Comparison of ENCODE assay signal across 18 mouse cellular contexts in genomic region chr9:102762836-102763235, GRCm38 (mm10). TPM values are rescaled to one million over a fixed set of nuclear protein-coding genes. Genes with fewer than 3 reads are reported as not detected.
A peak's percentile ranks its signal among the peaks of the same experiment; 100 is the strongest.
DNase-seq lines count a peak whose midpoint lies in the region; ATAC-seq and TF ChIP-seq lines count a peak whose summit lies in the region.
"Had no signal": no experiment of that assay in that cellular context is flagged by ENCODE, and none has a peak within 500 bp of the region (broad histone marks: within the 10 kb centered on the region; RNA-seq: fewer than 3 reads in every experiment).

No protein-coding gene starts in this region.

- H3K4me1 ChIP-seq in heart, embryonic 10.5 days = peaks cover 30% of the 10 kb centered on the region
- peaks cover 25% of the 10 kb centered on the region for H3K4me1 ChIP-seq in lung, embryonic 14.5 days (ENCODE audit: insufficient read depth)
- H3K4me1 ChIP-seq in intestine, embryonic 15.5 days (replicated peaks) = peaks cover 26% of the 10 kb centered on the region
- H3K4me1 ChIP-seq in stomach, postnatal 0 days (replicated peaks; ENCODE audit: control insufficient read depth, insufficient read depth) = peaks cover 7% of the 10 kb centered on the region
- H3K4me1 ChIP-seq in midbrain, embryonic 11.5 days (ENCODE audit: control insufficient read depth, insufficient read depth, low read length) = no peaks in the 10 kb centered on the region

- H3K4me3 ChIP-seq in heart, embryonic 10.5 days = no peak overlapping the region
- no peak overlapping the region for H3K4me3 ChIP-seq in lung, embryonic 14.5 days (ENCODE audit: low read depth, low read length)
- no peak overlapping the region for H3K4me3 ChIP-seq in intestine, embryonic 15.5 days (replicated peaks)
- no peak overlapping the region for H3K4me3 ChIP-seq in stomach, postnatal 0 days (ENCODE audit: low read depth, low read length)
- no peak overlapping the region for H3K4me3 ChIP-seq in midbrain, embryonic 11.5 days (ENCODE audit: low read depth, low read length)
- H3K4me3 ChIP-seq: erythroblast, embryonic 14.5 days; hindbrain, embryonic 12.5 days; midbrain, embryonic 10.5 days had no signal

- H3K4me2 ChIP-seq in lung, embryonic 14.5 days = no peak overlapping the region
- no peak overlapping the region for H3K4me2 ChIP-seq in intestine, embryonic 15.5 days (replicated peaks)
- no peak overlapping the region for H3K4me2 ChIP-seq in stomach, postnatal 0 days (replicated peaks; ENCODE audit: low read depth)
- no peak overlapping the region for H3K4me2 ChIP-seq in midbrain, embryonic 11.5 days
- H3K4me2 ChIP-seq: hindbrain, embryonic 12.5 days had no signal

- peak overlapping the region; percentile 64 for H3K27ac ChIP-seq in heart, embryonic 10.5 days
- peak overlapping the region; percentile 37; the same call in 1 of the 2 replicates for H3K27ac ChIP-seq in lung, embryonic 14.5 days (ENCODE audit: low read depth)
- peak overlapping the region; percentile 38 for H3K27ac ChIP-seq in intestine, embryonic 15.5 days
- peak overlapping the region; percentile 67 for H3K27ac ChIP-seq in stomach, postnatal 0 days (replicated peaks)
- H3K27ac ChIP-seq in midbrain, embryonic 11.5 days (ENCODE audit: low read depth, low read length) = no peak overlapping the region
- H3K27ac ChIP-seq: hindbrain, embryonic 12.5 days; midbrain, embryonic 10.5 days had no signal

- 64% methylated on average over 3 of the region's 3 CpGs for WGBS in heart, embryonic 10.5 days
- 34% methylated on average over 3 of the region's 3 CpGs for WGBS in lung, embryonic 14.5 days
- 22% methylated on average over 3 of the region's 3 CpGs for WGBS in intestine, embryonic 15.5 days
- 26% methylated on average over 3 of the region's 3 CpGs for WGBS in stomach, postnatal 0 days
- 73% methylated on average over 3 of the region's 3 CpGs for WGBS in midbrain, embryonic 11.5 days

- no peak overlapping the region for H3K9ac ChIP-seq in lung, embryonic 14.5 days
- H3K9ac ChIP-seq in intestine, embryonic 15.5 days = no peak overlapping the region
- no peak overlapping the region for H3K9ac ChIP-seq in stomach, postnatal 0 days (ENCODE audit: low read length)
- H3K9ac ChIP-seq in midbrain, embryonic 11.5 days (ENCODE audit: low read length) = no peak overlapping the region
- H3K9ac ChIP-seq: forebrain, postnatal 0 days; hindbrain, embryonic 12.5 days had no signal

- DNase-seq in heart, embryonic 10.5 days (ENCODE audit: low spot score) = no peak
- DNase-seq in heart, adult 18-20 months = no peak
- DNase-seq in lung, embryonic 14.5 days = no peak
- no peak for DNase-seq in lung, postnatal 10 days
- DNase-seq in stomach, postnatal 0 days (ENCODE audit: low spot score) = no peak
- DNase-seq in embryo, embryonic 10 days (ENCODE audit: low spot score) = no peak
- DNase-seq in midbrain, embryonic 11.5 days (ENCODE audit: low spot score, missing footprints) = no peak
- DNase-seq: B cell, adult 2 months; cerebellum, adult 9-11 months; embryo, embryonic 11 days; forebrain, postnatal 0 days; heart, adult 11 months; heart, postnatal 10 days; thymus, adult 2 months had no signal

- no peaks in the 10 kb centered on the region for H3K9me3 ChIP-seq in heart, embryonic 10.5 days
- no peaks in the 10 kb centered on the region for H3K9me3 ChIP-seq in lung, embryonic 14.5 days (ENCODE audit: low read depth, low read length)
- H3K9me3 ChIP-seq in intestine, embryonic 15.5 days = no peaks in the 10 kb centered on the region
- no peaks in the 10 kb centered on the region for H3K9me3 ChIP-seq in stomach, postnatal 0 days (ENCODE audit: control insufficient read depth, low read length)
- no peaks in the 10 kb centered on the region for H3K9me3 ChIP-seq in midbrain, embryonic 11.5 days (ENCODE audit: control insufficient read depth, low read length)
- H3K9me3 ChIP-seq: hindbrain, embryonic 12.5 days; midbrain, embryonic 10.5 days had no signal

- no peaks in the 10 kb centered on the region for H3K36me3 ChIP-seq in heart, embryonic 10.5 days
- no peaks in the 10 kb centered on the region for H3K36me3 ChIP-seq in lung, embryonic 14.5 days (ENCODE audit: insufficient read depth)
- H3K36me3 ChIP-seq in intestine, embryonic 15.5 days = no peaks in the 10 kb centered on the region
- no peaks in the 10 kb centered on the region for H3K36me3 ChIP-seq in stomach, postnatal 0 days (ENCODE audit: control insufficient read depth, insufficient read depth, low read length)
- H3K36me3 ChIP-seq in midbrain, embryonic 11.5 days (ENCODE audit: control insufficient read depth, insufficient read depth, low read length) = no peaks in the 10 kb centered on the region
- H3K36me3 ChIP-seq: hindbrain, embryonic 12.5 days; midbrain, embryonic 10.5 days had no signal

- H3K27me3 ChIP-seq in heart, embryonic 10.5 days (ENCODE audit: insufficient read depth, poor library complexity, severe bottlenecking) = no peaks in the 10 kb centered on the region
- no peaks in the 10 kb centered on the region for H3K27me3 ChIP-seq in lung, embryonic 14.5 days (ENCODE audit: insufficient read depth, low read length)
- no peaks in the 10 kb centered on the region for H3K27me3 ChIP-seq in intestine, embryonic 15.5 days (replicated peaks)
- no peaks in the 10 kb centered on the region for H3K27me3 ChIP-seq in stomach, postnatal 0 days (ENCODE audit: control insufficient read depth, insufficient read depth, low read length)
- no peaks in the 10 kb centered on the region for H3K27me3 ChIP-seq in midbrain, embryonic 11.5 days (ENCODE audit: control insufficient read depth, insufficient read depth, low read length)
- H3K27me3 ChIP-seq: hindbrain, embryonic 12.5 days had no signal

- no peak for TF ChIP-seq CTCF in lung, embryonic 14.5 days (IDR thresholded peaks at IDR 0.05; ENCODE audit: low read depth)
- TF ChIP-seq CTCF in stomach, postnatal 0 days (IDR thresholded peaks at IDR 0.05; ENCODE audit: low read depth) = no peak

- peak; percentile 14 for TF ChIP-seq EP300 in stomach, postnatal 0 days (optimal IDR thresholded peaks at IDR 0.05)

- no peak for ATAC-seq in lung, embryonic 14.5 days (ENCODE audit: insufficient read depth)
- ATAC-seq in intestine, embryonic 15.5 days = peak; percentile 57; the same call in 1 of the 2 replicates
- ATAC-seq in stomach, postnatal 0 days (ENCODE audit: low FRiP score, low TSS enrichment) = no peak
- no peak for ATAC-seq in midbrain, embryonic 11.5 days (ENCODE audit: low FRiP score)
- ATAC-seq: forebrain, postnatal 0 days had no signal

RNA-seq across cellular contexts. Expression of gene Amotl2, which starts 46.4 kb away (rescaled TPM):
- polyA plus RNA-seq in heart, embryonic 10.5 days (2016; fragmentation: Nextera tagmentation; extraction: Ambion mirVana) = 52.5 and 54.8 TPM in 2 replicates
- total RNA-seq in heart, adult 18-20 months (2021) = 10 to 100 TPM; 57.4 to 60.8 TPM
- polyA plus RNA-seq in lung, embryonic 14.5 days (2014; fragmentation: Nextera tagmentation; extraction: Ambion mirVana) = 40.3 and 49.4 TPM in 2 replicates
- 31.8 and 32.9 TPM in 2 replicates for polyA plus RNA-seq in intestine, embryonic 15.5 days (2015; fragmentation: Nextera tagmentation; extraction: Ambion mirVana)
- 18.6 and 22.7 TPM in 2 replicates for polyA plus RNA-seq in stomach, postnatal 0 days (2015; fragmentation: Nextera tagmentation; extraction: Ambion mirVana)
- 47.0 and 58.0 TPM in 2 replicates for polyA plus RNA-seq in midbrain, embryonic 11.5 days (2014; fragmentation: Nextera tagmentation; extraction: Ambion mirVana)
